Mouse (Mus musculus): ENCODE results near the gene Lipt1.

DNA sequence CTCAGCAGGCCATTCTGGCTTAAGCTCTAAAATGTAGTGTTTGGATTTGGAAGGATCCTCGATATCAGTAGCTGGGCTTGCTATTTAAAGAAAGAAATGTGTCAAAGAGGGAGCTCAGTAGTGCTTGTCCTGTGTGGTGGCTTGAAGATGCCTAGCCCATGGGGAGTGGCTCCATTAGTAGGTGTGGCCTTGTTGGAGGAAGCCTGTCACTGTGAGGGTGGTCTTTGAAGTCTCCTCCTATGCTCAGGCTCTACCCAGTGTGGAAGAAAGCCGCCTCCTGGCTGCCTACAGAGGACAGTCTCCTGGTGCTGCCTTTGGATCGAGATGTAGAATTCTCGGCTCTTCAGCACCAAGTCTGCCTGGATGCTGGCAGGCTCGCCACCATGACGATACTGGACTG, 28.8 kb downstream of the Lipt1 start:
- TF ChIP-seq CTCF (IDR thresholded peaks at IDR 0.05; ENCODE audit: control insufficient read depth, insufficient read depth, insufficient replicate concordance, low read depth, low read length) = no peak
- no peak for TF ChIP-seq POLR2A (IDR thresholded peaks at IDR 0.05; ENCODE audit: control insufficient read depth, low read depth, low read length)
